Mouse (Mus musculus): ENCODE results near the gene Atp8b5. TPM values are rescaled to one million over a fixed set of nuclear protein-coding genes. Genes with fewer than 3 reads are reported as not detected.

Atp8b5 gene
- polyA plus RNA-seq (2012; ENCODE audit: insufficient read depth, insufficient read length, low replicate concordance, missing spikeins): not detected in 2 replicates

DNA sequence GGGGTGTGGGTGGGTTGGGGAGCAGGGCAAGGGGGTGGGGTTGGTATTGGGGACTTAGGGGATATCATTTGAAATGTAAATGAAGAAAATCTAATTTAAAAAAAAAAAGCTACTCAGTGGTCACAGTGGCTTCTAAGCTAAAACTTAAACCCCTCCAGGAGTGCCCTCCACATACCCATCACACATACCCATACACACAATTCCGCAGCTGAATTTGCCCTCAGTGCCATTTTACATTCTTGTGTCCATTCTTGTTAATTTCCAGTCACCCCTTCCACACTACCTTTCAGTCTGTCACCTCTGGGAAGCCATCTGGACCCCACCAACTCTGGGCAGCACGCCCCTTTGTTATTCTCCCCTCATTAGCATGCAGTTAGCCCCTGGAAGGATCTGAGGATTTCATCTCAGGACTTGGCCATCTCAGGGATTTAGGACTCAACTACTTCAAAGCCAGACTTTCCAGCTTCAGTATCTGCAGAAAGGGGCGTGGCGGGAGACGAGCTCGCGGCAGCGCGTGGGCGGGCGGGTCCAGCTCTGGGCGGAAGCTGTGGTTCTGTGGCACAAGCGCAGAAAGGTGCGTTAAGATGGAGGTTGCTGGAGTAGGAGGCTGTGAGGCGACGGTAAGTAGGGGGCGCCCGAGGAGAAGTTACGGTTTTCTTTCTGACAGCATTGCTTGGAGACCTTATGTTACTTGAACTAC, at the start of gene Atp8b5:
TSS of gene Atp8b5 (plus strand) at position 537 of the 700 bp plus-strand sequence.
- H3K27ac ChIP-seq (ENCODE audit: insufficient read depth, low read depth, low read length): no peak within 1 kb of the TSS
- peaks cover 3% of the 10 kb centered on the region for H3K4me1 ChIP-seq (ENCODE audit: control insufficient read depth, insufficient read depth, low read length)
- 2% methylated on average over 19 of the region's 19 CpGs for WGBS
- TF ChIP-seq CTCF (IDR thresholded peaks at IDR 0.05; ENCODE audit: insufficient read depth, low read depth, low read length) (no peak), POLR2A (IDR thresholded peaks at IDR 0.05; ENCODE audit: insufficient read depth, low read depth, low read length) (no peak)
- H3K4me3 ChIP-seq (ENCODE audit: insufficient read depth, low read depth, low read length): peak within 1 kb of the TSS; percentile 45

DNA sequence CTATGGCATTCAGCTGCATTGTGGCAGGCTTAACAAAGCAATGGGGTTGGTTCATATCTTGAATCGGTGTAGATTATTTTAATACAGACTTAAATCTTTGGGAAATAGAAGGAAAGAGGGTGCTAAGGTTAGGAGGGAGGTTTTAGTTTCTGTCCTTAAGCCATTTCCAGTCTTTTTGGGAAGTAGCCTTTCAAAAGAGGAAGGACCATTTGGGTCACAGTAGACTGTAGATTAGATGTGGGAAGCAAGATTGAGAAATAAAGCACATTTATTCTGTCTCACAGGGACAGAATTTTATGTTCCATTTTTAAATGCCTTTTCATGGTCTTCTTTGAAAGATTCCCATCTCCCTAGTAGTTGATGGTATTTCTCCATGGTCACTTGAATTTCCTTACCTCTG, 49.0 kb upstream of the Atp8b5 start:
- 96% methylated on average over 1 of the region's 1 CpGs for WGBS
- Histone ChIP-seq H3K4me1 (ENCODE audit: control insufficient read depth, insufficient read depth, low read length) (no peaks in the 10 kb centered on the region), H3K4me3 (ENCODE audit: insufficient read depth, low read depth, low read length) (no peak overlapping the region), H3K27ac (ENCODE audit: insufficient read depth, low read depth, low read length) (no peak overlapping the region)
- no peak for TF ChIP-seq CTCF (IDR thresholded peaks at IDR 0.05; ENCODE audit: insufficient read depth, low read depth, low read length)
- TF ChIP-seq POLR2A (IDR thresholded peaks at IDR 0.05; ENCODE audit: insufficient read depth, low read depth, low read length): no peak

GRCm38 (mm10) chr4:43231821-43232220, 35.1 kb upstream of the Atp8b5 start:
- Histone ChIP-seq H3K4me1 (ENCODE audit: control insufficient read depth, insufficient read depth, low read length) (no peaks in the 10 kb centered on the region), H3K27ac (ENCODE audit: insufficient read depth, low read depth, low read length) (no peak overlapping the region), H3K4me3 (ENCODE audit: insufficient read depth, low read depth, low read length) (no peak overlapping the region)
- TF ChIP-seq POLR2A (IDR thresholded peaks at IDR 0.05; ENCODE audit: insufficient read depth, low read depth, low read length): no peak
- 92% methylated on average over 3 of the region's 3 CpGs for WGBS

DNA sequence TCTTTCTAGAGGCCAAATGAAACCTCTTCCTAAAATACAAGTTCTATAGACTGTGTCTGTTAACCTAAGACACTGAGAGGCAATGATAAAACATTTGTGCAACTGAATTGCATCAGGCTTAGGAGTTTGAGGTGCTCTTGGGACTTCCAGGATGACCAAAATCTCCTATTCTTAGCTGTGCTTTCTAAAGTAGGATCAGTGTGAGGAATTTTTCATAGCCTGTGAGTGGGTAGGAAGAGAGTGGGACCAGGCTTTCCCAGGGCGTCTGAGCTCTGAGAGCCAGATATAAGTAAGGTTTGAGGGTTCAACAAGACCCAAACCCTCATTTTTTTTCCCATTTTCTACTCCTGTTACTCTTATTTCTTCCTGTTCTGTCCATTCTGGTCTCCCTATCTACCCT, 34.0 kb upstream of the Atp8b5 start:
- WGBS: 94% methylated on average over 1 of the region's 1 CpGs
- H3K4me3 ChIP-seq (ENCODE audit: insufficient read depth, low read depth, low read length): no peak overlapping the region
- no peaks in the 10 kb centered on the region for H3K4me1 ChIP-seq (ENCODE audit: control insufficient read depth, insufficient read depth, low read length)
- no peak overlapping the region for H3K27ac ChIP-seq (ENCODE audit: insufficient read depth, low read depth, low read length)
- TF ChIP-seq CTCF (IDR thresholded peaks at IDR 0.05; ENCODE audit: insufficient read depth, low read depth, low read length): no peak
- no peak for TF ChIP-seq POLR2A (IDR thresholded peaks at IDR 0.05; ENCODE audit: insufficient read depth, low read depth, low read length)

- WGBS: 93% methylated on average over 6 of the region's 6 CpGs
- H3K4me3 ChIP-seq (ENCODE audit: insufficient read depth, low read depth, low read length): no peak overlapping the region
- H3K27ac ChIP-seq (ENCODE audit: insufficient read depth, low read depth, low read length): no peak overlapping the region
- TF ChIP-seq POLR2A (IDR thresholded peaks at IDR 0.05; ENCODE audit: insufficient read depth, low read depth, low read length): no peak
- no peak for TF ChIP-seq CTCF (IDR thresholded peaks at IDR 0.05; ENCODE audit: insufficient read depth, low read depth, low read length)
- no peaks in the 10 kb centered on the region for H3K4me1 ChIP-seq (ENCODE audit: control insufficient read depth, insufficient read depth, low read length)
These were observed 33.5 kb upstream of the Atp8b5 start for GRCm38 (mm10) chr4:43233489-43233888.

DNA sequence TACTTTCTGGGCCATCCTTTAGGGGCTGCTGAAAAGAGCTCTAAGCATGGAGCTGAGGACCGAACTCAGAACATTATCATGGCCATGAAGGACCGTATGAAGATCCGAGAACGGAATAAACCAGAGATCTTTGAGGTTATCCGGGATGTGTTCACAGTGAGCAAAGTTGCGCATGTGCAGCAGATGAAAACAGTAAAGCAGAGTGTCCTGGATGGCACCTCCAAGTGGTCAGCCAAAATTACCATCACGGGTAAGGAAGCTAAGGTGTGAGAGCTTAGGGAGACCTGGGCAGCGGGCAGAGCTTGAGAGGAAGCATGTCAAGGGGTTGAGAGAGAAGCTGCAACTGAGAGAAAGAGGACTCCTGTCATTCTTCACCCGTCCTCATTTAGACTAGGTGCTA, 30.1 kb upstream of the Atp8b5 start:
- TF ChIP-seq POLR2A (IDR thresholded peaks at IDR 0.05; ENCODE audit: insufficient read depth, low read depth, low read length) (no peak), CTCF (IDR thresholded peaks at IDR 0.05; ENCODE audit: insufficient read depth, low read depth, low read length) (no peak)
- 96% methylated on average over 9 of the region's 9 CpGs for WGBS

DNA sequence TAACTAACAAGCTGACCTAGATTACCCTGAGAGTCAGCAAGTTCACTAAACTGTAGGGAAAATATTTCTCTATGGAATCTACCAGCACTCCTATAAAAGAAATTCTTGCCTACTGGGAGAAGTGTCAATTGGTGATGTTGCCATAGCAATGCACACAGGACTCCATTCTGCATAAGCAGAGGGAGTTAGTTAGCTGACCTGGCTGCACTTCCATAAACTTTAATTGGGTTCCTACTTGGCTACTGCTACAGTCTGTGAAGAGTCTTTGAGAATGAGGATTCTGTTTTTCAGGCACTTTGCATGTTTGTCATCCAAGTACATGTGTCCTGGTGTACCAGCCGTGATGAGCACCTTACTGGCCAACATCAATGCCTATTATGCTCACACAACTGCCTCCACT, 26.2 kb upstream of the Atp8b5 start:
- H3K4me3 ChIP-seq (ENCODE audit: insufficient read depth, low read depth, low read length): no peak overlapping the region
- H3K27ac ChIP-seq (ENCODE audit: insufficient read depth, low read depth, low read length): no peak overlapping the region
- TF ChIP-seq CTCF (IDR thresholded peaks at IDR 0.05; ENCODE audit: insufficient read depth, low read depth, low read length) (no peak), POLR2A (IDR thresholded peaks at IDR 0.05; ENCODE audit: insufficient read depth, low read depth, low read length) (no peak)
- 65% methylated on average over 1 of the region's 1 CpGs for WGBS
- H3K4me1 ChIP-seq (ENCODE audit: control insufficient read depth, insufficient read depth, low read length): no peaks in the 10 kb centered on the region

More for the DNA sequence above, 30.1 kb upstream of the Atp8b5 start:
- Histone ChIP-seq H3K4me3 (ENCODE audit: insufficient read depth, low read depth, low read length) (no peak overlapping the region), H3K4me1 (ENCODE audit: control insufficient read depth, insufficient read depth, low read length) (no peaks in the 10 kb centered on the region), H3K27ac (ENCODE audit: insufficient read depth, low read depth, low read length) (no peak overlapping the region)

GRCm38 (mm10) chr4:43244022-43244421, 22.9 kb upstream of the Atp8b5 start:
- TF ChIP-seq CTCF (IDR thresholded peaks at IDR 0.05; ENCODE audit: insufficient read depth, low read depth, low read length): no peak
- no peak for TF ChIP-seq POLR2A (IDR thresholded peaks at IDR 0.05; ENCODE audit: insufficient read depth, low read depth, low read length)
- no peaks in the 10 kb centered on the region for H3K4me1 ChIP-seq (ENCODE audit: control insufficient read depth, insufficient read depth, low read length)
- no peak overlapping the region for H3K27ac ChIP-seq (ENCODE audit: insufficient read depth, low read depth, low read length)
- H3K4me3 ChIP-seq (ENCODE audit: insufficient read depth, low read depth, low read length): no peak overlapping the region
- 41% methylated on average over 2 of the region's 2 CpGs for WGBS

DNA sequence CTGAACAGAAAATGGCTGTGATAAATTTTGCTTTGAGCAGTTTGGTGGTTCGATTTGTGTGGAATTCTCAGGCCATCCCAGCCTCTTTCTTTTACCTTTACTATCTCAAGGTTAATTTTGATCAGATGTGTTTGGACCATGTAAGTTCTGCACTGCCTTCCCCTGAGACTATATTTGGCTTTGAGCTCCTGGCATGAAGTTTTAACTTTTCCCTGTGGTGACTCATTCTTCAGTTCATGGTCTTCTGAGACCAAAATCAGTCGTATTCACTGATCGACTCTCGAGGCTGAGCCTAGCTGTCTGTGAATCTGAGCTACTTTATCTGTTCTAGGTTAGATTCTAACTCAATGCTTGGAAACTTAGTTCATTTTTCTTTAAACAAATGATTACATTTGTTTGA, 21.2 kb upstream of the Atp8b5 start:
- WGBS: 81% methylated on average over 4 of the region's 4 CpGs
- no peaks in the 10 kb centered on the region for H3K4me1 ChIP-seq (ENCODE audit: control insufficient read depth, insufficient read depth, low read length)
- H3K27ac ChIP-seq (ENCODE audit: insufficient read depth, low read depth, low read length): no peak overlapping the region
- no peak for TF ChIP-seq CTCF (IDR thresholded peaks at IDR 0.05; ENCODE audit: insufficient read depth, low read depth, low read length)
- TF ChIP-seq POLR2A (IDR thresholded peaks at IDR 0.05; ENCODE audit: insufficient read depth, low read depth, low read length): no peak
- H3K4me3 ChIP-seq (ENCODE audit: insufficient read depth, low read depth, low read length): no peak overlapping the region
